In the genomic region with DNA sequence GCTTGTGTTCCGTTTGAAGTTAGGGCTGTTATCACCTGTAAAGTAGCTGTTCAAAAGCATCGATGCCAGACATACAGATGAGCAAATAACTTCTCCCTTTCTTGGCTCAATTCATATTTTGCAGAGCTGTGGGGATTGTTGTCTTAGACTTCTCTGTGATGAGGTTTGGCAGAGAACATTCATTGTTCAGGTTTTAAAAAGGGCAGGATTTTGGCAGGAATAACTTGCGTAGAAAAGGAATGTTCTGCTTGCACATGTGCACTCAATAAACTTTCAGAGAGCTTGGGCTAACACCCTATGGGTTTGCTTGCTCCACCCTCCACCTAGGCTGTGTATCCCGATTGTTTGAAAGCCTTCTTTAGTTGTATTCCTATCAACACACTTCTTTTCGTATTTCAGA, we compare ENCODE assay signal across 16 mouse cellular contexts. TPM values are rescaled to one million over a fixed set of nuclear protein-coding genes. Genes with fewer than 3 reads are reported as not detected.
"Had no signal": no experiment of that assay in that cellular context is flagged by ENCODE, and none has a peak within 500 bp of the region (broad histone marks: within the 10 kb centered on the region; RNA-seq: fewer than 3 reads in every experiment).

No protein-coding gene starts in this region.

- H3K4me3 ChIP-seq: neural tube, embryonic 15.5 days; stomach, embryonic 15.5 days had no signal

- H3K27ac ChIP-seq: neural tube, embryonic 15.5 days; stomach, embryonic 15.5 days; stomach, postnatal 0 days had no signal

- DNase-seq: retina, postnatal 1 day; right cerebral cortex, adult 18-20 months; right cerebral cortex, postnatal 14 days; right cerebral cortex, postnatal 25 days; right cerebral cortex, postnatal 4 days; spleen, adult 18-20 months; thymus, adult 18-20 months; thymus, adult 2 months; thymus, postnatal 14 days; thymus, postnatal 25 days; thymus, postnatal 36 days; thymus, postnatal 4 days had no signal

- H3K4me2 ChIP-seq: neural tube, embryonic 15.5 days; stomach, embryonic 15.5 days had no signal

- H3K27me3 ChIP-seq: neural tube, embryonic 15.5 days; stomach, embryonic 15.5 days had no signal

- H3K9me3 ChIP-seq: neural tube, embryonic 15.5 days; stomach, embryonic 15.5 days had no signal

- H3K9ac ChIP-seq: neural tube, embryonic 15.5 days; stomach, embryonic 15.5 days had no signal

- H3K4me1 ChIP-seq: neural tube, embryonic 15.5 days; stomach, embryonic 15.5 days had no signal

- H3K36me3 ChIP-seq: neural tube, embryonic 15.5 days; stomach, embryonic 15.5 days had no signal

RNA-seq across cellular contexts. Expression of a gene that starts 9.5 kb away (rescaled TPM):
- total RNA-seq: neutrophil, adult 5-6 weeks had no signal
